Mouse (Mus musculus) ES-E14 (cell line): ENCODE results near the gene P4ha2.

Experiments used
- CHD2 ChIP-seq: IDR thresholded peaks from 2 replicates; pipeline ENCODE4 v1.6.1; 2014; ENCODE audit warnings: mild to moderate bottlenecking, low read depth, low read length, inconsistent platforms
- MAFK ChIP-seq: IDR thresholded peaks from 2 replicates; pipeline ENCODE4 v1.6.1; 2014; ENCODE audit warnings: mild to moderate bottlenecking, low read depth, low read length, inconsistent platforms; ENCODE audit not compliant: insufficient read depth

DNA sequence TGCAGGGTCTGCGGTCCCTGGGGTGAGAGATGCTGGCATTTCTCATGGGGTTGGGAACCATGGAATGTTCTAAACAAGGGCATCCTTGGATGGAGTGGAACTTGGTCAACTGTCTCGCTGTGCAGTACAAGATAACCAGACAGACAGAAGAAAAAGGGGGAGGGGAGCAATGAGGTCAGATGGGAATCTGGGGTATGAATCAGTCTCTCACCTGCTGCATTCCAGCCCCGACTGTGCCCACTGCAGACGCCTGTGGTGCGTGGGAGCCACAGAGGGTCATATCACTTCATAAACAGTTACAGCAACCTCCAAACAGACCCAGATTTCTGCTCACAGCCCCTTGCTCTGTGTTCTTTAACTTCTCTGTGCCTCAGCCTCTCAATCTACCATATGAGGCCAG lies 33.5 kb upstream of the P4ha2 start:
- TF ChIP-seq CHD2 (no peak), MAFK (no peak)
